Mouse (Mus musculus): ENCODE data around the gene Igflr1. TPM values are rescaled to one million over a fixed set of nuclear protein-coding genes. Genes with fewer than 3 reads are reported as not detected.

The Igflr1 gene
- total and polyA plus RNA-seq, 2 experiments from 2014 or later, result 2.3 TPM; not detected in 1

GRCm38 (mm10) chr7:30612654-30613402 is 47.6 kb downstream of the Igflr1 start, which contains the start of gene Upk1a:
Gene Upk1a, minus strand, starts transcription at chr7:30612847.
- DNase-seq (no peak), ATAC-seq (no peak)
- H3K36me3 ChIP-seq (ENCODE audit: insufficient read depth), result peaks cover 16% of the 10 kb centered on the region; the same call in 1 of the 2 replicates
- H3K9me3 ChIP-seq (ENCODE audit: low read length), result no peaks in the 10 kb centered on the region
- no peaks in the 10 kb centered on the region for H3K4me1 ChIP-seq (ENCODE audit: insufficient read depth)
- no peaks in the 10 kb centered on the region for H3K27me3 ChIP-seq (ENCODE audit: insufficient read depth, low read length)
- no peak within 1 kb of the TSS for H3K9ac ChIP-seq
- no peak within 1 kb of the TSS for H3K27ac ChIP-seq (ENCODE audit: low read depth, low read length)
- 76% methylated on average over 8 of the region's 8 CpGs for WGBS
- no peak within 1 kb of the TSS for H3K4me3 ChIP-seq (ENCODE audit: low read depth, low read length)
- H3K4me2 ChIP-seq (ENCODE audit: low read depth), result no peak within 1 kb of the TSS
- TF ChIP-seq CTCF (IDR thresholded peaks at IDR 0.05; ENCODE audit: low read depth), result no peak

GRCm38 (mm10) chr7:30613529-30614112 is 48.4 kb downstream of the Igflr1 start:
- no peak overlapping the region for H3K9ac ChIP-seq
- H3K27me3 ChIP-seq (ENCODE audit: insufficient read depth, low read length), result no peaks in the 10 kb centered on the region
- H3K27ac ChIP-seq (ENCODE audit: low read depth, low read length), result no peak overlapping the region
- no peaks in the 10 kb centered on the region for H3K4me1 ChIP-seq (ENCODE audit: insufficient read depth)
- ATAC-seq (no peak), DNase-seq (peak; percentile 27)
- no peaks in the 10 kb centered on the region for H3K9me3 ChIP-seq (ENCODE audit: low read length)
- no peak overlapping the region for H3K4me2 ChIP-seq (ENCODE audit: low read depth)
- H3K4me3 ChIP-seq (ENCODE audit: low read depth, low read length), result no peak overlapping the region
- TF ChIP-seq CTCF (IDR thresholded peaks at IDR 0.05; ENCODE audit: low read depth), result peak; percentile 64
- peaks cover 24% of the 10 kb centered on the region; the same call in 1 of the 2 replicates for H3K36me3 ChIP-seq (ENCODE audit: insufficient read depth)
- WGBS, result 21% methylated on average over 14 of the region's 14 CpGs

DNA sequence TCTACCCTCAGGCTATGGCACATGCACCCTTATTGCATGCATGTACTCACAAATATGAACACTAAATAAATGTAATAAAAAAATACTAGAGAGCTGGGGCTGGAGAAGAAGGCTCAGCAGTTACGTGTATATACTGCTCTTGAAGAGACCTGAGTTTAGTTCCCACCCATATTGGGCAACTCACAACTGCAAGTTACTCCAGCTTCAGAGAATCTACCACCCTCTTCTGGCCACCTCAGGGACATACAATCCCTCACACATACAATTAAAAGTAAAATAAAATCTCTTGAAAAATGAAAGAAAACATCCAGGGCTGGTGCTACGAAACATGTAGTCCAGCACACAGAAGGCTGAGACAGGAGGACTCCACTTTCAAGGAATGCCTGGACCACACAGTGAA is 49.2 kb downstream of the Igflr1 start:
- H3K36me3 ChIP-seq (ENCODE audit: insufficient read depth), result peaks cover 32% of the 10 kb centered on the region; the same call in 1 of the 2 replicates
- no peak overlapping the region for H3K4me2 ChIP-seq (ENCODE audit: low read depth)
- H3K4me3 ChIP-seq (ENCODE audit: low read depth, low read length), result no peak overlapping the region
- no peak overlapping the region for H3K27ac ChIP-seq (ENCODE audit: low read depth, low read length)
- no peaks in the 10 kb centered on the region for H3K4me1 ChIP-seq (ENCODE audit: insufficient read depth)
- no peak overlapping the region for H3K9ac ChIP-seq
- H3K27me3 ChIP-seq (ENCODE audit: insufficient read depth, low read length), result no peaks in the 10 kb centered on the region
- DNase-seq (no peak), ATAC-seq (no peak)
- 71% methylated on average over 2 of the region's 2 CpGs for WGBS
- H3K9me3 ChIP-seq (ENCODE audit: low read length), result no peaks in the 10 kb centered on the region
- no peak; the same call in 1 of the 2 replicates for TF ChIP-seq CTCF (IDR thresholded peaks at IDR 0.05; ENCODE audit: low read depth)

DNA sequence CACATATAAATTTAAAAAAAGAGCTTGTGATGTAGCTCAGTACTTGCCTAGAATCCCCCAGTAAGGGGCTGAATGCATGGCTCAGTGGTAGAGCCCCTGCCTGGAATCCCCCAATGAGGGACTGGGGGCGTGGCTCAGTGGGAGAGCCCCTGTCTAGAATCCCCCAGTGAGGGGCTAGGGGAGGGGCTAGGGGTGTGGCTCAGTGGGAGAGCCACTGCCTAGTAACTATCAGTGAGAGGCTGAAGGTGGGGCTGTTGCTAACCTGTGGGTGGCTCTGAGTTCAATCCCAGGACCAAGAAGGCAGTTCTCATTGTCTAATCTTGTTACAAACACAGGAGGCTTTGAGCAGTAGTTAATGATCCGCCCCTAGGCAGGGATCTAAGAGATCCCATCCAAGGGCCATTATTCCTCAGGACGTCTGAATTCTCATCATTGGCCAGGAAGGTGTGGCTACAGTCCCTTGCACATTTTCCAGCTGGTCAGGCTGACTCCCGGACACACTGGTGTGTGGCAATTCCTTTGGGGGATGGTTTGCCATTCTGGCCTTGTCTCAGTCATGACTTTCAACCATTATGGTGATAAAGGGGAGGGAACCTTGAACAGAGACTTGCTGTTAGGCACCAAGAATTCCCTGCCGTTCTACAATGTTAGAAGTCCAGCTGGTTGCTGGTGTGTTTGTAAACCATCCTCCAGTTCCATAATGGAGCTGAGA is 50.0 kb downstream of the Igflr1 start:
- no peaks in the 10 kb centered on the region for H3K27me3 ChIP-seq (ENCODE audit: insufficient read depth, low read length)
- no peak overlapping the region for H3K4me3 ChIP-seq (ENCODE audit: low read depth, low read length)
- H3K9me3 ChIP-seq (ENCODE audit: low read length), result no peaks in the 10 kb centered on the region
- DNase-seq, result no peak
- H3K27ac ChIP-seq (ENCODE audit: low read depth, low read length), result no peak overlapping the region
- 53% methylated on average over 5 of the region's 5 CpGs for WGBS
- ATAC-seq, result no peak
- H3K4me1 ChIP-seq (ENCODE audit: insufficient read depth), result no peaks in the 10 kb centered on the region
- no peak overlapping the region for H3K9ac ChIP-seq
- H3K36me3 ChIP-seq (ENCODE audit: insufficient read depth), result peaks cover 34% of the 10 kb centered on the region; the same call in 1 of the 2 replicates
- H3K4me2 ChIP-seq (ENCODE audit: low read depth), result no peak overlapping the region
- TF ChIP-seq CTCF (IDR thresholded peaks at IDR 0.05; ENCODE audit: low read depth), result no peak

Small RNAs within 50 kb of the gene (microRNA-seq; reads per million reads assigned to microRNA genes)
- gene Gm38670 (0 to 0.12 reads per million in 2 experiments), gene Mir3569 (0.24 to 0.39 reads per million in 2 experiments)

Other genes with a start within 250 kb of the Igflr1 start
Only the 30 nearest of the 32 such genes appear.
- gene Lrfn3, start 202.7 kb upstream of the Igflr1 start, total RNA-seq (2014; rRNA removed), result 25.2 and 28.0 TPM in 2 replicates
- gene Lrfn3, start 202.7 kb upstream of the Igflr1 start, polyA plus RNA-seq (2015; fragmentation: Nextera tagmentation; extraction: Ambion mirVana), result 16.4 and 20.3 TPM in 2 replicates
- gene Tyrobp, start 151.7 kb upstream of the Igflr1 start, total RNA-seq (2014; rRNA removed), result 14.5 and 25.6 TPM in 2 replicates
- 44.2 and 52.5 TPM in 2 replicates for gene Tyrobp, start 151.7 kb upstream of the Igflr1 start, polyA plus RNA-seq (2015; fragmentation: Nextera tagmentation; extraction: Ambion mirVana)
- 1.1 TPM in 1 of 2 replicates, not detected in the other for gene Hcst, start 145.6 kb upstream of the Igflr1 start, total RNA-seq (2014; rRNA removed)
- 0.41 and 0.87 TPM in 2 replicates for gene Hcst, start 145.6 kb upstream of the Igflr1 start, polyA plus RNA-seq (2015; fragmentation: Nextera tagmentation; extraction: Ambion mirVana)
- 1.6 and 3.4 TPM in 2 replicates for gene Nfkbid, start 143.7 kb upstream of the Igflr1 start, total RNA-seq (2014; rRNA removed)
- gene Nfkbid, start 143.7 kb upstream of the Igflr1 start, polyA plus RNA-seq (2015; fragmentation: Nextera tagmentation; extraction: Ambion mirVana), result 1.1 and 1.7 TPM in 2 replicates
- 705 and 834 TPM in 2 replicates for gene Aplp1, start 119.9 kb upstream of the Igflr1 start, total RNA-seq (2014; rRNA removed)
- 863 and 867 TPM in 2 replicates for gene Aplp1, start 119.9 kb upstream of the Igflr1 start, polyA plus RNA-seq (2015; fragmentation: Nextera tagmentation; extraction: Ambion mirVana)
- gene Kirrel2, start 107.7 kb upstream of the Igflr1 start, total RNA-seq (2014; rRNA removed), result 0.46 and 2.1 TPM in 2 replicates
- 0.07 and 0.11 TPM in 2 replicates for gene Kirrel2, start 107.7 kb upstream of the Igflr1 start, polyA plus RNA-seq (2015; fragmentation: Nextera tagmentation; extraction: Ambion mirVana)
- 0.08 TPM in 1 of 2 replicates, not detected in the other for gene Nphs1, start 107.1 kb upstream of the Igflr1 start, total RNA-seq (2014; rRNA removed)
- 0.06 and 0.09 TPM in 2 replicates for gene Nphs1, start 107.1 kb upstream of the Igflr1 start, polyA plus RNA-seq (2015; fragmentation: Nextera tagmentation; extraction: Ambion mirVana)
- gene Prodh2, start 71.8 kb upstream of the Igflr1 start, total RNA-seq (2014; rRNA removed), result not detected in 2 replicates
- gene Prodh2, start 71.8 kb upstream of the Igflr1 start, polyA plus RNA-seq (2015; fragmentation: Nextera tagmentation; extraction: Ambion mirVana), result not detected in 2 replicates
- gene Arhgap33, start 30.4 kb upstream of the Igflr1 start, total RNA-seq (2014; rRNA removed), result 52.4 and 58.5 TPM in 2 replicates
- gene Arhgap33, start 30.4 kb upstream of the Igflr1 start, polyA plus RNA-seq (2015; fragmentation: Nextera tagmentation; extraction: Ambion mirVana), result 128 and 145 TPM in 2 replicates
- gene Hspb6, start 13.2 kb upstream of the Igflr1 start, total RNA-seq (2014; rRNA removed), result 2.9 and 4.1 TPM in 2 replicates
- 12.7 and 14.0 TPM in 2 replicates for gene Hspb6, start 13.2 kb upstream of the Igflr1 start, polyA plus RNA-seq (2015; fragmentation: Nextera tagmentation; extraction: Ambion mirVana)
- 9.0 and 14.8 TPM in 2 replicates for gene Proser3, start 13.1 kb upstream of the Igflr1 start, total RNA-seq (2014; rRNA removed)
- 2.2 and 3.8 TPM in 2 replicates for gene Proser3, start 13.1 kb upstream of the Igflr1 start, polyA plus RNA-seq (2015; fragmentation: Nextera tagmentation; extraction: Ambion mirVana)
- gene Lin37, start 5.6 kb upstream of the Igflr1 start, total RNA-seq (2014; rRNA removed), result 16.0 and 19.2 TPM in 2 replicates
- gene Lin37, start 5.6 kb upstream of the Igflr1 start, polyA plus RNA-seq (2015; fragmentation: Nextera tagmentation; extraction: Ambion mirVana), result 49.5 and 53.0 TPM in 2 replicates
- gene U2af1l4, start 2.1 kb upstream of the Igflr1 start, total RNA-seq (2014; rRNA removed), result 48.8 and 74.3 TPM in 2 replicates
- 117 and 129 TPM in 2 replicates for gene U2af1l4, start 2.1 kb upstream of the Igflr1 start, polyA plus RNA-seq (2015; fragmentation: Nextera tagmentation; extraction: Ambion mirVana)
- 5.5 and 9.9 TPM in 2 replicates for gene Gm49396, start 2.1 kb upstream of the Igflr1 start, total RNA-seq (2014; rRNA removed)
- 3.4 and 5.3 TPM in 2 replicates for gene Gm49396, start 2.1 kb upstream of the Igflr1 start, polyA plus RNA-seq (2015; fragmentation: Nextera tagmentation; extraction: Ambion mirVana)
- gene Psenen, start 1.8 kb upstream of the Igflr1 start, total RNA-seq (2014; rRNA removed), result 70.9 and 90.7 TPM in 2 replicates
- 141 and 161 TPM in 2 replicates for gene Psenen, start 1.8 kb upstream of the Igflr1 start, polyA plus RNA-seq (2015; fragmentation: Nextera tagmentation; extraction: Ambion mirVana)
- 31.2 and 31.5 TPM in 2 replicates for gene Kmt2b, start 23.3 kb downstream of the Igflr1 start, total RNA-seq (2014; rRNA removed)
- gene Kmt2b, start 23.3 kb downstream of the Igflr1 start, polyA plus RNA-seq (2015; fragmentation: Nextera tagmentation; extraction: Ambion mirVana), result 3.8 and 5.2 TPM in 2 replicates
- gene Zbtb32, start 33.5 kb downstream of the Igflr1 start, total RNA-seq (2014; rRNA removed), result not detected in 2 replicates
- 0.08 and 0.17 TPM in 2 replicates for gene Zbtb32, start 33.5 kb downstream of the Igflr1 start, polyA plus RNA-seq (2015; fragmentation: Nextera tagmentation; extraction: Ambion mirVana)
- 0.29 and 0.38 TPM in 2 replicates for gene Upk1a, start 47.4 kb downstream of the Igflr1 start, total RNA-seq (2014; rRNA removed)
- gene Upk1a, start 47.4 kb downstream of the Igflr1 start, polyA plus RNA-seq (2015; fragmentation: Nextera tagmentation; extraction: Ambion mirVana), result 0.42 and 0.62 TPM in 2 replicates
- gene Cox6b1, start 60.7 kb downstream of the Igflr1 start, total RNA-seq (2014; rRNA removed), result 292 and 602 TPM in 2 replicates
- 1,225 and 1,355 TPM in 2 replicates for gene Cox6b1, start 60.7 kb downstream of the Igflr1 start, polyA plus RNA-seq (2015; fragmentation: Nextera tagmentation; extraction: Ambion mirVana)
- not detected in 2 replicates for gene Etv2, start 70.4 kb downstream of the Igflr1 start, total RNA-seq (2014; rRNA removed)
- gene Etv2, start 70.4 kb downstream of the Igflr1 start, polyA plus RNA-seq (2015; fragmentation: Nextera tagmentation; extraction: Ambion mirVana), result not detected in 2 replicates
- 150 and 156 TPM in 2 replicates for gene Rbm42, start 84.9 kb downstream of the Igflr1 start, total RNA-seq (2014; rRNA removed)
- 148 and 160 TPM in 2 replicates for gene Rbm42, start 84.9 kb downstream of the Igflr1 start, polyA plus RNA-seq (2015; fragmentation: Nextera tagmentation; extraction: Ambion mirVana)
- gene Haus5, start 99.6 kb downstream of the Igflr1 start, total RNA-seq (2014; rRNA removed), result 16.3 and 18.5 TPM in 2 replicates
- gene Haus5, start 99.6 kb downstream of the Igflr1 start, polyA plus RNA-seq (2015; fragmentation: Nextera tagmentation; extraction: Ambion mirVana), result 17.7 and 18.3 TPM in 2 replicates
- not detected in 2 replicates for gene Pmis2, start 106.2 kb downstream of the Igflr1 start, total RNA-seq (2014; rRNA removed)
- gene Pmis2, start 106.2 kb downstream of the Igflr1 start, polyA plus RNA-seq (2015; fragmentation: Nextera tagmentation; extraction: Ambion mirVana), result not detected in 2 replicates
- gene 2200002J24Rik, start 133.5 kb downstream of the Igflr1 start, total RNA-seq (2014; rRNA removed), result not detected in 2 replicates
- gene 2200002J24Rik, start 133.5 kb downstream of the Igflr1 start, polyA plus RNA-seq (2015; fragmentation: Nextera tagmentation; extraction: Ambion mirVana), result not detected in 2 replicates
- gene Atp4a, start 146.8 kb downstream of the Igflr1 start, total RNA-seq (2014; rRNA removed), result 1.2 and 2.0 TPM in 2 replicates
- gene Atp4a, start 146.8 kb downstream of the Igflr1 start, polyA plus RNA-seq (2015; fragmentation: Nextera tagmentation; extraction: Ambion mirVana), result 2.8 and 4.7 TPM in 2 replicates
- 173 TPM in 2 replicates for gene Tmem147, start 164.1 kb downstream of the Igflr1 start, total RNA-seq (2014; rRNA removed)
- gene Tmem147, start 164.1 kb downstream of the Igflr1 start, polyA plus RNA-seq (2015; fragmentation: Nextera tagmentation; extraction: Ambion mirVana), result 290 and 328 TPM in 2 replicates
- gene Gapdhs, start 178.3 kb downstream of the Igflr1 start, total RNA-seq (2014; rRNA removed), result not detected in 2 replicates
- gene Gapdhs, start 178.3 kb downstream of the Igflr1 start, polyA plus RNA-seq (2015; fragmentation: Nextera tagmentation; extraction: Ambion mirVana), result 0.15 and 0.65 TPM in 2 replicates
- gene Sbsn, start 186.0 kb downstream of the Igflr1 start, total RNA-seq (2014; rRNA removed), result 2.8 and 4.6 TPM in 2 replicates
- 2.3 and 3.5 TPM in 2 replicates for gene Sbsn, start 186.0 kb downstream of the Igflr1 start, polyA plus RNA-seq (2015; fragmentation: Nextera tagmentation; extraction: Ambion mirVana)
- gene Dmkn, start 198.3 kb downstream of the Igflr1 start, total RNA-seq (2014; rRNA removed), result 2.2 and 5.2 TPM in 2 replicates
- 7.2 and 7.4 TPM in 2 replicates for gene Dmkn, start 198.3 kb downstream of the Igflr1 start, polyA plus RNA-seq (2015; fragmentation: Nextera tagmentation; extraction: Ambion mirVana)
- not detected in 2 replicates for gene Krtdap, start 222.5 kb downstream of the Igflr1 start, total RNA-seq (2014; rRNA removed)
- gene Krtdap, start 222.5 kb downstream of the Igflr1 start, polyA plus RNA-seq (2015; fragmentation: Nextera tagmentation; extraction: Ambion mirVana), result 1.4 and 1.5 TPM in 2 replicates